28 mouse cellular contexts compared by ENCODE assay signal in the genomic region with DNA sequence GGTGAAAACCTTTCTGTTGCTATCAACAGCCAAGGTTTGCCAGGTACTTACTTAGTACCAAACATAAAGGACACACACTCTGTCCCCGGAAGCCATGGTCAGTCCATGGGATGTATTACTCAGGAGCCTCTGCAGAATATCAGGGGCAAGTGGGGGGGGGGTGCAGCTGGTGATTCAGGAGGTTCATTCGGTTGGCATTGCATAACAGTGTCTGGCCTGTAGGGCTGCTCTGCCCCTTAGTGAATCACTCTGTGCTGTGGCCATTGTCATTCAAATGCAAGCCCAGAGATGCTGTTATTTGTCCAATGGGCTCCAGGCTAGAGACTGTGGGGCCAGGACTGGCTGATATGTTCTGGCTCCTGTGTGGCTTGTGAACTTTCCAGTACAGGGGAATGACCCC. TPM values are rescaled to one million over a fixed set of nuclear protein-coding genes. Genes with fewer than 3 reads are reported as not detected.
A peak's percentile ranks its signal among the peaks of the same experiment; 100 is the strongest.
DNase-seq lines count a peak whose midpoint lies in the region; ATAC-seq and TF ChIP-seq lines count a peak whose summit lies in the region.
"Had no signal": no experiment of that assay in that cellular context is flagged by ENCODE, and none has a peak within 500 bp of the region (broad histone marks: within the 10 kb centered on the region; RNA-seq: fewer than 3 reads in every experiment).

No protein-coding gene starts in this region.

- no peaks in the 10 kb centered on the region; the same call in none of the 2 replicates for H3K27me3 ChIP-seq in hindbrain, embryonic 11.5 days (ENCODE audit: control insufficient read depth, insufficient read depth, low read length)
- peaks cover 6% of the 10 kb centered on the region; the same call in 1 of the 2 replicates for H3K27me3 ChIP-seq in hindbrain, embryonic 12.5 days
- H3K27me3 ChIP-seq: neural tube, embryonic 15.5 days; stomach, embryonic 15.5 days had no signal

- no peaks in the 10 kb centered on the region for H3K36me3 ChIP-seq in hindbrain, embryonic 11.5 days (ENCODE audit: control insufficient read depth, insufficient read depth, low read length)
- no peaks in the 10 kb centered on the region for H3K36me3 ChIP-seq in hindbrain, embryonic 12.5 days
- H3K36me3 ChIP-seq: heart, embryonic 12.5 days; hindbrain, embryonic 13.5 days; limb, embryonic 10.5 days; liver, embryonic 15.5 days; lung, embryonic 15.5 days; stomach, embryonic 15.5 days had no signal

- H3K9ac ChIP-seq in hindbrain, embryonic 11.5 days (ENCODE audit: low read depth, low read length): no peak overlapping the region
- no peak overlapping the region for H3K9ac ChIP-seq in hindbrain, embryonic 12.5 days
- H3K9ac ChIP-seq: heart, embryonic 12.5 days; hindbrain, embryonic 13.5 days; liver, embryonic 15.5 days; lung, embryonic 15.5 days; neural tube, embryonic 15.5 days; stomach, embryonic 15.5 days had no signal

- ATAC-seq in hindbrain, embryonic 11.5 days (ENCODE audit: low FRiP score): 0 out of 2 replicates have a peak, but pooled peaks have one; percentile 7
- no peak for ATAC-seq in hindbrain, embryonic 12.5 days (ENCODE audit: low FRiP score)
- ATAC-seq: forebrain, embryonic 14.5 days; inflammation-experienced regulatory T-cells, adult 6 months had no signal

- H3K4me1 ChIP-seq in hindbrain, embryonic 11.5 days (replicated peaks; ENCODE audit: control insufficient read depth, insufficient read depth, low read length): peaks cover 8% of the 10 kb centered on the region
- H3K4me1 ChIP-seq in hindbrain, embryonic 12.5 days: peaks cover 38% of the 10 kb centered on the region

- no peak for TF ChIP-seq CTCF in layer of hippocampus, adult 2 months (conservative IDR thresholded peaks at IDR 0.05)

- no peak overlapping the region for H3K4me2 ChIP-seq in hindbrain, embryonic 11.5 days (replicated peaks; ENCODE audit: low read depth, low read length)
- no peak overlapping the region for H3K4me2 ChIP-seq in hindbrain, embryonic 12.5 days (replicated peaks)
- H3K4me2 ChIP-seq: heart, embryonic 12.5 days; hindbrain, embryonic 13.5 days; liver, embryonic 15.5 days; lung, embryonic 15.5 days; neural tube, embryonic 15.5 days; stomach, embryonic 15.5 days had no signal

- no peak overlapping the region for H3K4me3 ChIP-seq in hindbrain, embryonic 11.5 days (ENCODE audit: low read depth, low read length)
- H3K4me3 ChIP-seq in hindbrain, embryonic 12.5 days: no peak overlapping the region
- no peak overlapping the region for H3K4me3 ChIP-seq in layer of hippocampus, adult 2 months
- H3K4me3 ChIP-seq: heart, embryonic 12.5 days; hindbrain, embryonic 13.5 days; limb, embryonic 10.5 days; liver, embryonic 15.5 days; lung, embryonic 15.5 days; megakaryocyte, embryonic 14.5 days; neural tube, embryonic 15.5 days; stomach, embryonic 15.5 days had no signal

- no peaks in the 10 kb centered on the region for H3K9me3 ChIP-seq in hindbrain, embryonic 11.5 days (ENCODE audit: control insufficient read depth, low read length)
- no peaks in the 10 kb centered on the region for H3K9me3 ChIP-seq in hindbrain, embryonic 12.5 days (replicated peaks)
- H3K9me3 ChIP-seq: heart, embryonic 12.5 days; hindbrain, embryonic 13.5 days; limb, embryonic 10.5 days; liver, embryonic 15.5 days; lung, embryonic 15.5 days; megakaryocyte, embryonic 14.5 days; neural tube, embryonic 15.5 days; stomach, embryonic 15.5 days had no signal

- H3K27ac ChIP-seq in hindbrain, embryonic 11.5 days (ENCODE audit: low read depth, low read length): no peak overlapping the region
- no peak overlapping the region for H3K27ac ChIP-seq in hindbrain, embryonic 12.5 days
- H3K27ac ChIP-seq in layer of hippocampus, adult 2 months: no peak overlapping the region; the same call in 1 of the 2 replicates
- H3K27ac ChIP-seq: hindbrain, embryonic 13.5 days; liver, embryonic 15.5 days; lung, embryonic 15.5 days; neural tube, embryonic 15.5 days had no signal

- DNase-seq in adrenal gland, adult 2 months: peak; percentile 62
- DNase-seq in adrenal gland, postnatal 25 days: no peak
- DNase-seq in hindbrain, embryonic 11.5 days (ENCODE audit: low spot score): no peak
- peak; percentile 42 for DNase-seq in NIH3T3 (ENCODE audit: low read depth)
- DNase-seq in kidney, postnatal 14 days: no peak
- no peak for DNase-seq in layer of hippocampus, adult 2 months (ENCODE audit: low spot score in 2 of 2)
- DNase-seq: cerebellum, adult 18-20 months; cerebellum, postnatal 25 days; gastrocnemius, postnatal 14 days; heart, adult 11 months; heart, postnatal 10 days; kidney, adult 2 months; kidney, postnatal 10 days; liver; lung, postnatal 36 days; thymus, adult 2 months; thymus, postnatal 4 days had no signal

- 44% methylated on average over 2 of the region's 2 CpGs for WGBS in hindbrain, embryonic 11.5 days
- WGBS in hindbrain, embryonic 12.5 days: 45% methylated on average over 2 of the region's 2 CpGs

RNA-seq across cellular contexts. Expression of gene Rap1gap, which starts 40.0 kb away (rescaled TPM):
- 100 to 1,000 TPM; 119 to 172 TPM for total RNA-seq in adrenal gland, adult 2 months (2021)
- polyA plus RNA-seq in adrenal gland, adult 2 months (2012; rRNA removed): 489 and 541 TPM in 2 replicates
- total RNA-seq in adrenal gland, postnatal 25 days (2021): 97.3 and 130 TPM in 2 replicates
- polyA plus RNA-seq in hindbrain, embryonic 11.5 days (2014; fragmentation: Nextera tagmentation; extraction: Ambion mirVana): 8.5 and 9.1 TPM in 2 replicates
- polyA plus RNA-seq in hindbrain, embryonic 12.5 days (2016; fragmentation: Nextera tagmentation; extraction: Ambion mirVana): 17.1 and 19.8 TPM in 2 replicates
- total RNA-seq in layer of hippocampus, adult 2 months (2021): 100 to 1,000 TPM; 281 to 291 TPM

Comparison
In these comparisons a context has a peak if more than half of its experiments do, and no peak if none do; other contexts are left out.
1. DNase-seq: peak in adrenal gland, adult 2 months (single experiment) and NIH3T3 (single experiment); none in adrenal gland, postnatal 25 days (single experiment), hindbrain, embryonic 11.5 days (single experiment), kidney, postnatal 14 days (single experiment) and layer of hippocampus, adult 2 months (0 of 2).